16 mouse cellular contexts compared by ENCODE assay signal in genomic region chr15:85319924-85320668, GRCm38 (mm10). TPM values are rescaled to one million over a fixed set of nuclear protein-coding genes. Genes with fewer than 3 reads are reported as not detected.
DNase-seq lines count a peak whose midpoint lies in the region; ATAC-seq and TF ChIP-seq lines count a peak whose summit lies in the region.
"Had no signal": no experiment of that assay in that cellular context is flagged by ENCODE, and none has a peak within 500 bp of the region (broad histone marks: within the 10 kb centered on the region; RNA-seq: fewer than 3 reads in every experiment).

No protein-coding gene starts in this region.

- DNase-seq in forebrain, embryonic 11.5 days (ENCODE audit: low spot score) = peak; percentile 19
- no peak for DNase-seq in forebrain, embryonic 14.5 days (ENCODE audit: low spot score)
- no peak for DNase-seq in midbrain, embryonic 10.5 days (ENCODE audit: low spot score)
- DNase-seq in adrenal gland, postnatal 25 days = peak; percentile 62
- DNase-seq in kidney, postnatal 36 days = no peak
- no peak for DNase-seq in lung, postnatal 14 days
- DNase-seq: cerebellum, postnatal 25 days; heart, postnatal 10 days; right cerebral cortex, adult 18-20 months had no signal

- no peak for TF ChIP-seq EP300 in ES-Bruce4 (IDR thresholded peaks at IDR 0.05; ENCODE audit: insufficient read depth, low read depth, low read length)

- no peaks in the 10 kb centered on the region for H3K9me3 ChIP-seq in forebrain, embryonic 11.5 days (ENCODE audit: control insufficient read depth, low read length)
- no peaks in the 10 kb centered on the region for H3K9me3 ChIP-seq in forebrain, embryonic 14.5 days (replicated peaks; ENCODE audit: control insufficient read depth, low read length)
- H3K9me3 ChIP-seq in midbrain, embryonic 10.5 days (replicated peaks) = no peaks in the 10 kb centered on the region
- no peaks in the 10 kb centered on the region for H3K9me3 ChIP-seq in midbrain, embryonic 13.5 days
- H3K9me3 ChIP-seq in ES-Bruce4 (replicated peaks; ENCODE audit: control insufficient read depth, insufficient read depth, low read length, poor library complexity, severe bottlenecking) = no peaks in the 10 kb centered on the region
- H3K9me3 ChIP-seq: forebrain, embryonic 15.5 days; kidney, embryonic 15.5 days; neural tube, embryonic 15.5 days had no signal

- H3K27ac ChIP-seq in forebrain, embryonic 11.5 days (ENCODE audit: low read depth, low read length) = no peak overlapping the region
- no peak overlapping the region for H3K27ac ChIP-seq in forebrain, embryonic 14.5 days (ENCODE audit: low read depth, low read length)
- H3K27ac ChIP-seq in midbrain, embryonic 10.5 days (replicated peaks) = 0 out of 2 replicates have a peak overlapping the region, but pooled peaks have one; percentile 23
- no peak overlapping the region for H3K27ac ChIP-seq in midbrain, embryonic 13.5 days
- H3K27ac ChIP-seq in ES-Bruce4 (ENCODE audit: insufficient read depth, low read length) = no peak overlapping the region
- H3K27ac ChIP-seq: forebrain, embryonic 15.5 days; hindbrain, embryonic 14.5 days; kidney, embryonic 15.5 days; neural tube, embryonic 15.5 days had no signal

- no peak overlapping the region for H3K4me2 ChIP-seq in forebrain, embryonic 11.5 days (ENCODE audit: low read depth, low read length, severe bottlenecking)
- no peak overlapping the region for H3K4me2 ChIP-seq in forebrain, embryonic 14.5 days (ENCODE audit: low read length)
- H3K4me2 ChIP-seq in midbrain, embryonic 13.5 days (replicated peaks) = no peak overlapping the region
- H3K4me2 ChIP-seq: forebrain, embryonic 15.5 days; hindbrain, embryonic 14.5 days; kidney, embryonic 15.5 days; neural tube, embryonic 15.5 days had no signal

- H3K27me3 ChIP-seq in forebrain, embryonic 11.5 days (ENCODE audit: control insufficient read depth, insufficient read depth, low read length) = no peaks in the 10 kb centered on the region
- no peaks in the 10 kb centered on the region for H3K27me3 ChIP-seq in forebrain, embryonic 14.5 days (replicated peaks; ENCODE audit: control insufficient read depth, insufficient read depth, low read length)
- peaks cover 46% of the 10 kb centered on the region for H3K27me3 ChIP-seq in midbrain, embryonic 10.5 days (ENCODE audit: low read depth, poor library complexity, severe bottlenecking)
- H3K27me3 ChIP-seq in midbrain, embryonic 13.5 days = peaks cover 6% of the 10 kb centered on the region; the same call in 1 of the 2 replicates
- no peaks in the 10 kb centered on the region for H3K27me3 ChIP-seq in ES-Bruce4 (ENCODE audit: control insufficient read depth, insufficient read depth, low read length, poor library complexity, severe bottlenecking)
- H3K27me3 ChIP-seq: forebrain, embryonic 15.5 days; kidney, embryonic 15.5 days; neural tube, embryonic 15.5 days had no signal

- H3K36me3 ChIP-seq in forebrain, embryonic 11.5 days (ENCODE audit: control insufficient read depth, insufficient read depth, low read length) = no peaks in the 10 kb centered on the region
- H3K36me3 ChIP-seq in forebrain, embryonic 14.5 days (ENCODE audit: control insufficient read depth, insufficient read depth, low read length) = no peaks in the 10 kb centered on the region
- no peaks in the 10 kb centered on the region for H3K36me3 ChIP-seq in midbrain, embryonic 10.5 days
- H3K36me3 ChIP-seq in midbrain, embryonic 13.5 days = no peaks in the 10 kb centered on the region
- no peaks in the 10 kb centered on the region for H3K36me3 ChIP-seq in ES-Bruce4 (ENCODE audit: control insufficient read depth, insufficient read depth, low read length, poor library complexity, severe bottlenecking)
- H3K36me3 ChIP-seq: forebrain, embryonic 15.5 days; kidney, embryonic 15.5 days; neural tube, embryonic 15.5 days had no signal

- peaks cover 3% of the 10 kb centered on the region; the same call in 1 of the 2 replicates for H3K4me1 ChIP-seq in forebrain, embryonic 11.5 days (replicated peaks; ENCODE audit: control insufficient read depth, insufficient read depth, low read length)
- no peaks in the 10 kb centered on the region for H3K4me1 ChIP-seq in forebrain, embryonic 14.5 days (ENCODE audit: control insufficient read depth, insufficient read depth, low read length)
- peaks cover 11% of the 10 kb centered on the region for H3K4me1 ChIP-seq in midbrain, embryonic 10.5 days
- peaks cover 12% of the 10 kb centered on the region; the same call in 1 of the 2 replicates for H3K4me1 ChIP-seq in midbrain, embryonic 13.5 days (replicated peaks)
- H3K4me1 ChIP-seq in ES-Bruce4 (ENCODE audit: control insufficient read depth, insufficient read depth, low read length) = no peaks in the 10 kb centered on the region

- ATAC-seq in forebrain, embryonic 11.5 days (replicated peaks; ENCODE audit: low FRiP score) = no peak
- no peak for ATAC-seq in forebrain, embryonic 14.5 days
- ATAC-seq in midbrain, embryonic 13.5 days = no peak
- ATAC-seq: forebrain, embryonic 15.5 days; intestine, embryonic 16.5 days had no signal

- no peak for TF ChIP-seq POLR2A in ES-Bruce4 (IDR thresholded peaks at IDR 0.05; ENCODE audit: insufficient read depth, low read length)

- no peak overlapping the region for H3K9ac ChIP-seq in forebrain, embryonic 11.5 days (ENCODE audit: low read length)
- H3K9ac ChIP-seq in forebrain, embryonic 14.5 days (ENCODE audit: low read length) = no peak overlapping the region
- H3K9ac ChIP-seq in midbrain, embryonic 13.5 days (replicated peaks) = no peak overlapping the region
- no peak overlapping the region for H3K9ac ChIP-seq in ES-Bruce4 (ENCODE audit: low read depth, poor library complexity, severe bottlenecking)
- H3K9ac ChIP-seq: forebrain, embryonic 15.5 days; hindbrain, embryonic 14.5 days; kidney, embryonic 15.5 days; neural tube, embryonic 15.5 days had no signal

- peak; percentile 60 for TF ChIP-seq CTCF in ES-Bruce4 (IDR thresholded peaks at IDR 0.05; ENCODE audit: low read depth, low read length)

- WGBS in forebrain, embryonic 11.5 days = 84% methylated on average over 11 of the region's 11 CpGs
- 85% methylated on average over 11 of the region's 11 CpGs for WGBS in forebrain, embryonic 14.5 days
- WGBS in midbrain, embryonic 10.5 days = 83% methylated on average over 11 of the region's 11 CpGs
- 88% methylated on average over 11 of the region's 11 CpGs for WGBS in midbrain, embryonic 13.5 days

- no peak overlapping the region for H3K4me3 ChIP-seq in forebrain, embryonic 11.5 days (ENCODE audit: low read depth, low read length)
- H3K4me3 ChIP-seq in forebrain, embryonic 14.5 days (ENCODE audit: low read depth, low read length) = no peak overlapping the region
- H3K4me3 ChIP-seq in midbrain, embryonic 10.5 days = no peak overlapping the region
- H3K4me3 ChIP-seq in midbrain, embryonic 13.5 days (replicated peaks) = no peak overlapping the region
- H3K4me3 ChIP-seq in ES-Bruce4 (ENCODE audit: low read depth, low read length) = no peak overlapping the region
- H3K4me3 ChIP-seq: forebrain, embryonic 15.5 days; kidney, embryonic 15.5 days; neural tube, embryonic 15.5 days had no signal

RNA-seq across cellular contexts. Expression of gene Atxn10, which starts 15.9 kb away (rescaled TPM):
- polyA plus RNA-seq in forebrain, embryonic 11.5 days (2014; fragmentation: Nextera tagmentation; extraction: Ambion mirVana) = 406 and 408 TPM in 2 replicates
- 516 and 535 TPM in 2 replicates for polyA plus RNA-seq in forebrain, embryonic 14.5 days (2014; fragmentation: Nextera tagmentation; extraction: Ambion mirVana)
- 341 and 369 TPM in 2 replicates for polyA plus RNA-seq in midbrain, embryonic 10.5 days (2016; fragmentation: Nextera tagmentation; extraction: Ambion mirVana)
- polyA plus RNA-seq in midbrain, embryonic 13.5 days (2015; fragmentation: Nextera tagmentation; extraction: Ambion mirVana) = 513 and 524 TPM in 2 replicates
- 315 and 320 TPM in 2 replicates for polyA plus RNA-seq in ES-Bruce4 (2011; ENCODE audit: insufficient read depth, insufficient read length, low read depth, missing spikeins)
- 128 and 131 TPM in 2 replicates for total RNA-seq in adrenal gland, postnatal 25 days (2021)

Comparison
In these comparisons a context has a peak if more than half of its experiments do, and no peak if none do; other contexts are left out.
1. DNase-seq: peak in forebrain, embryonic 11.5 days (single experiment) and adrenal gland, postnatal 25 days (single experiment); none in forebrain, embryonic 14.5 days (single experiment), midbrain, embryonic 10.5 days (single experiment), kidney, postnatal 36 days (0 of 2) and lung, postnatal 14 days (single experiment).